Mouse (Mus musculus) forebrain, embryonic 11.5 days (tissue): Measurements from ENCODE around the gene Astn2. TPM values are rescaled to one million over a fixed set of nuclear protein-coding genes. Genes with fewer than 3 reads are reported as not detected.

Experiments used
- ATAC-seq: fragments of 200-750 bp; cut with Nextera tagmentation; replicated peaks from 2 replicates; pipeline ENCODE4 v1.8.0; 2017; ENCODE audit warnings: moderate TSS enrichment; ENCODE audit not compliant: low FRiP score
- DNase-seq: peaks from one replicate; pipeline ENCODE4 v3.0.0-alpha.2; 2017; ENCODE audit warnings: low spot score
- H3K27ac ChIP-seq: fragments of 300-500 bp; sonication (generic); 2 replicates; pipeline ENCODE4 v1.5.1; 2014; ENCODE audit warnings: low read depth, low read length
- H3K27me3 ChIP-seq: fragments of 300-500 bp; sonication (generic); 2 replicates; pipeline ENCODE4 v1.6.1; 2014; ENCODE audit warnings: mild to moderate bottlenecking, low read length, mixed read lengths; ENCODE audit not compliant: control insufficient read depth, insufficient read depth
- H3K36me3 ChIP-seq: fragments of 300-500 bp; sonication (generic); 2 replicates; pipeline ENCODE4 v1.6.1; 2014; ENCODE audit warnings: mild to moderate bottlenecking, low read length, moderate library complexity, mixed read lengths; ENCODE audit not compliant: control insufficient read depth, insufficient read depth
- H3K4me1 ChIP-seq: fragments of 300-500 bp; sonication (generic); replicated peaks from 2 replicates; pipeline ENCODE4 v1.6.1; 2014; ENCODE audit warnings: low read length, mixed read lengths; ENCODE audit not compliant: control insufficient read depth, insufficient read depth
- H3K4me2 ChIP-seq: fragments of 300-500 bp; sonication (generic); 2 replicates; pipeline ENCODE4 v1.6.1; 2014; ENCODE audit warnings: low read depth, mild to moderate bottlenecking, low read length, moderate library complexity, mixed read lengths; ENCODE audit not compliant: severe bottlenecking
- H3K4me3 ChIP-seq: fragments of 300-500 bp; sonication (generic); 2 replicates; pipeline ENCODE4 v1.5.1; 2014; ENCODE audit warnings: low read depth, low read length
- H3K9ac ChIP-seq: fragments of 300-500 bp; sonication (generic); 2 replicates; pipeline ENCODE4 v1.6.1; 2014; ENCODE audit warnings: low read length
- H3K9me3 ChIP-seq: fragments of 300-500 bp; sonication (generic); 2 replicates; pipeline ENCODE4 v1.6.1; 2016; ENCODE audit warnings: low read length, mixed read lengths; ENCODE audit not compliant: control insufficient read depth
- WGBS: fragments of 180-500 bp; shearing (Covaris S2); extraction: QIAGEN DNeasy Blood & Tissue Kit; methylation state at CpG from one replicate; pipeline ENCODE4 v1.1.7; 2014; 5-methylcytosine and 5-hydroxymethylcytosine counted together
- polyA plus RNA-seq: library from polyadenylated mRNA; unstranded; fragments of >200 nt; fragmentation: Nextera tagmentation; extraction: Ambion mirVana; gene quantifications from 2 replicates; pipeline ENCODE4 v1.2.1, GENCODE M21; 2014

The Astn2 gene
- polyA plus RNA-seq, 1 experiment from 2014 or later = 0.94 TPM

DNA sequence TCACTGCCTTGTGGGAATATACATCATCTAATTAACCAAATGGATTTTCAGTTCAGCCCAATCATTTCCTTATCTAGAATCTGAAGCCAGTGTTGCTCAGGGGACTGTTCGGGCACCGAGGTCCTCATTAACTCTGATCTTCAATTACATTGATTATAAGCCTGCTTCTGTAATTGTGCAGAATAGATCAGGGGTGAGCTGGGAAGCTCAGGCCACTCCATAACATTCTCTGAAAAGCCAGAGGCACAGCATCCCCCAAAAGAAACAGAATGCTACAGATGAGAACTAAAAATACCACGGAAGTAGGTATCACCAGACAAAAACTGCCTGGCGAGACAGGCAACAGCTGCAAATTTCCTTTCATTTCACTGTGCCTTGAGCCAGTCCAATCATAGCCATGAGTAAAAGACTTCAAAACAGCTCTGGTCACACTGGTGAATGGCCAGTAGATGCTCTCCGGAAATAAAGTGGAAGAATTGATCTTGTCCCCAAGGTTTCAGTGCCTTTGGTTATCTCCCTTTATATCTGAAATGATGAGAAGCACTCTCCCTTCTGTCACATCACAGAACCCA, 445.1 kb downstream of the Astn2 start:
- no peaks in the 10 kb centered on the region for H3K27me3 ChIP-seq
- no peaks in the 10 kb centered on the region for H3K36me3 ChIP-seq
- no peaks in the 10 kb centered on the region for H3K9me3 ChIP-seq
- 73% methylated on average over 5 of the region's 5 CpGs for whole genome bisulfite sequencing
- H3K9ac ChIP-seq = no peak overlapping the region
- no peaks in the 10 kb centered on the region for H3K4me1 ChIP-seq
- ATAC-seq (no peak), DNase-seq (no peak)
- no peak overlapping the region for H3K27ac ChIP-seq
- H3K4me2 ChIP-seq = no peak overlapping the region
- no peak overlapping the region for H3K4me3 ChIP-seq

DNA sequence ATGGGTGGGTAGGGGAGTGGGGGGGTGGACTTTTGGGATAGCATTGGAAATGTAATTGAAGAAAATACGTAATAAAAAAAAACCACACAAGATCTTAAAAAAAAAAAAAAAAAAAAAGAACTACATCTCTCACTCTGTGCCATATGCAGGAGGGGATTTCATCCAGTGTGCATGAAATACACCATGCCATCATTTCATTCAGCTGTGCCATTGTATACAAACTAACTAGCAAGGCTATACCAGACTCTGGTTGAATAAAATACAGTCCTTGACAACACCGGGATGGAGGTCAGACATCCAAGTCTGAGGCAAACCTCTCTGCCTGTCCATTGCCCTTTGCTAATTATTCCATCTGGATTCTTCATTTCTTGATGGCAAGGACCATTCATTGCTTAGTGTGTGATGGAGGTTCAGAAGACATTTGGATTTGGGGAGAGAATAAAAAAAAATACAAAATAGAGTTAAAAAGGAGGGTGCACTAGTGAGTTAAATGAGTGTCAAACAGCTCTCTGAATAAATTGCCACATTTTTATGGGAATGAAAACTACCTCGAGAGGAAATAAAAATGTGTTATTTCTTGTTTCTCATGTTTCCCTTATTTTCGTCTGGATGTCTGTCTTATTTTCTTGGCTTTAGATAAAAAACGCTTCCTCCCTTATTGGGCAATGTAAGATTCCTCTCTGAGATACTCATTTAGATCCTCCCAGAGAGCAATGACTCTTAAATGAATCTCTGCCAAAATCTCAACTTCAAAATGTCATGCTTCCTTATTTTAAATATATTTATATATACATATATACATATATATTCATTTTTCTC, 445.8 kb downstream of the Astn2 start:
- Histone ChIP-seq H3K4me3 (no peak overlapping the region), H3K36me3 (no peaks in the 10 kb centered on the region), H3K9me3 (no peaks in the 10 kb centered on the region), H3K27ac (no peak overlapping the region), H3K9ac (no peak overlapping the region), H3K4me1 (no peaks in the 10 kb centered on the region), H3K27me3 (no peaks in the 10 kb centered on the region), H3K4me2 (no peak overlapping the region)
- no peak for DNase-seq
- no peak for ATAC-seq
- whole genome bisulfite sequencing = 88% methylated on average over 5 of the region's 5 CpGs

GRCm38 (mm10) chr4:65951918-65952317, 452.5 kb downstream of the Astn2 start:
- H3K4me2 ChIP-seq = no peak overlapping the region
- ATAC-seq = no peak
- WGBS = 76% methylated on average over 1 of the region's 1 CpGs
- H3K9ac ChIP-seq = no peak overlapping the region
- H3K27ac ChIP-seq = no peak overlapping the region
- H3K9me3 ChIP-seq = no peaks in the 10 kb centered on the region
- H3K4me1 ChIP-seq = no peaks in the 10 kb centered on the region
- no peak for DNase-seq
- no peaks in the 10 kb centered on the region for H3K27me3 ChIP-seq
- H3K4me3 ChIP-seq = no peak overlapping the region
- no peaks in the 10 kb centered on the region for H3K36me3 ChIP-seq

GRCm38 (mm10) chr4:65947141-65947649, 457.2 kb downstream of the Astn2 start:
- no peak for DNase-seq

DNA sequence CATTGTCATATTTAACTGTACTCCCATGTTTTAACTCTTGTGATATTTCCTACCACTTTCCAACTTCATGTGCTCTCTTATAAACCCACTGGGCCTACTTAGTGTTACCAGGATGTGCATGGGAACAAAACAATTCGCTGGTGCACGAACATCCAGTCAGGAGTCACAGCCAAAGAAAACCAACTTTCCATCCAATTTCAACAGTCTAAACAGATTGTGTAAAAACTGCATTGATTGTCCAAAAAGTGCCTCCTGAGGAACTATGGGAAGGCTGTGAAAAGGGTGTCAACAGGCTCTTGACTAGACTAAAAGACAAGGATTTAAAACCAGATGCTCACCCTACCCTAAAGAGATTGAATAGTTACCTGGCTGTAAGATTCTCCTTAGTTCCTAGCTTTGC, 458.4 kb downstream of the Astn2 start:
- H3K27me3 ChIP-seq = no peaks in the 10 kb centered on the region
- WGBS = 86% methylated on average over 2 of the region's 2 CpGs

More at GRCm38 (mm10) chr4:65947141-65947649, 457.2 kb downstream of the Astn2 start:
- Histone ChIP-seq H3K4me3 (no peak overlapping the region), H3K9me3 (no peaks in the 10 kb centered on the region), H3K27me3 (no peaks in the 10 kb centered on the region), H3K36me3 (no peaks in the 10 kb centered on the region), H3K4me2 (no peak overlapping the region), H3K27ac (no peak overlapping the region), H3K4me1 (no peaks in the 10 kb centered on the region), H3K9ac (no peak overlapping the region)
- WGBS = 93% methylated on average over 3 of the region's 3 CpGs
- no peak for ATAC-seq

DNA sequence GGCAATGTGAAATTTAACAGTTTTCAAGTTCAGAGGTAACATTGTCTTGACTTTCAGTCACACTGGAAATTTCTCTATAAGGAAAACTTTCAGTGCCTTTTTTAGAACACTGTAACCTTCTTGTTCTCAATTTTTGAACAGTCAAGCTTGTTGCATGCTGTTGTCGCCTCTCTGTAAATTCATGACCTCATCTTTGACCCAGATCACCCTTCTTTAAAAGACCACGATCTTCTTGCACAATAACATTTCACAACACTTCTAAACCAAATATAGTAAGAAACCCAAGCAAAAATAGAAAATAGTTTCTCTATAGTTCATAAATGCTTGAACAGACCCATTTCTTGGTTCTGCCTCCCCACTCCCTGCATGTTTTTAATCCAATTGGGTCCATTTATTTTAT, 473.5 kb downstream of the Astn2 start:
- no peak overlapping the region for H3K9ac ChIP-seq
- no peaks in the 10 kb centered on the region for H3K4me1 ChIP-seq
- ATAC-seq (no peak), DNase-seq (no peak)
- H3K27ac ChIP-seq = no peak overlapping the region
- no peak overlapping the region for H3K4me3 ChIP-seq
- no peaks in the 10 kb centered on the region for H3K9me3 ChIP-seq
- no peaks in the 10 kb centered on the region for H3K36me3 ChIP-seq
- no peak overlapping the region for H3K4me2 ChIP-seq
- WGBS = 90% methylated on average over 2 of the region's 2 CpGs
- H3K27me3 ChIP-seq = no peaks in the 10 kb centered on the region

More for the DNA sequence above, 458.4 kb downstream of the Astn2 start:
- ATAC-seq (no peak), DNase-seq (no peak)
- no peak overlapping the region for H3K4me2 ChIP-seq
- no peaks in the 10 kb centered on the region for H3K36me3 ChIP-seq
- no peak overlapping the region for H3K4me3 ChIP-seq
- no peak overlapping the region for H3K9ac ChIP-seq
- H3K9me3 ChIP-seq = no peaks in the 10 kb centered on the region
- no peak overlapping the region for H3K27ac ChIP-seq
- no peaks in the 10 kb centered on the region for H3K4me1 ChIP-seq

GRCm38 (mm10) chr4:65920294-65920693, 484.1 kb downstream of the Astn2 start:
- Histone ChIP-seq H3K4me3 (no peak overlapping the region), H3K4me2 (no peak overlapping the region), H3K27ac (no peak overlapping the region), H3K9ac (no peak overlapping the region), H3K9me3 (no peaks in the 10 kb centered on the region), H3K27me3 (no peaks in the 10 kb centered on the region), H3K4me1 (no peaks in the 10 kb centered on the region), H3K36me3 (no peaks in the 10 kb centered on the region)
- ATAC-seq (no peak), DNase-seq (no peak)
- 42% methylated on average over 1 of the region's 1 CpGs for WGBS

DNA sequence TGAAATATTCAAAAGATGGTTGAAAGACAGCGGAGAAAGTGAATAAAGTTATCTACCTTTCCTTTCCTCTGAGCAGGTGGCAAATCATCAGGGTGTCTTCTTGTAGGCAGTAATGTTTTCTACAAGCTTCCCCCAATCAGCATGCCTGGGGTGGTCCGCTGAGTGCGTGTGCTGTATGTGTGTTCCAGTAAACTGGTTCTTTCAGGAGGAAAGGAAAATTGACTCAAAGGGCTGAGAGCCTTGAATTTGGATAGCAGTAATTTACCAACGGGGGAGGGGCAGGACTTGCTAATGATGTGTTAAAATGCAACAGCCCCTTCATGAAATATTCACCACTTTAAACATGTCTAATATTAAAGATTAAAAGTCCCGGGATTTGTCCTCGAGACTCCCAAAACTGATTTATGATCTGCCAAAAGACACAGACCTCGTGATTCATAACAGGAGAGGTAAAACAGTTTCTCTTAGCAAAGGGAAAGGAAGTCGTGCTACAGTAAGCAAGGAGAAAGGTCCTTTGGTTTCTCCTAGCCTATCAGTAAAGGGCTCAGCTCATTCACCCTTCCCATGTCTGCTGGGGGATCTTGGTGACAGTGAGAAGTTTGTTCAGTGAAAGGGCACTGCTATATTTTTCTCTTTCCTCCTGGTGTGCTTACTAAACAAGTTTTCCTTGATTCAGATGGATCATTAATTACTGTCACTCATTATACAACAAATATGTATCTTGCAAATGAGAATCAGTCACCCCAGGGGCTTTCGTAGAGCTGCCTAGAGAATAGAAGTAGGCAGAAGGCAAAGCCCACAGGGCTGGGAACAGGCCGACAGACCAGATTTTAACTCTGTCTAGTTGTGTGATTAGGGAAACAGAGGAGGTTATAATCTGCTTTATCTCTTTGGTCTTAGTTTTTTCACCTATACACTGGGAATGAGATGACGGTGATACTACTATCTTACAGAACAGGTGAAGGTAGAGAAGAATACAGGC, 488.1 kb downstream of the Astn2 start:
- WGBS = 69% methylated on average over 11 of the region's 11 CpGs
- Histone ChIP-seq H3K4me1 (no peaks in the 10 kb centered on the region), H3K4me3 (no peak overlapping the region), H3K27ac (no peak overlapping the region), H3K9ac (no peak overlapping the region), H3K4me2 (no peak overlapping the region), H3K27me3 (no peaks in the 10 kb centered on the region), H3K9me3 (no peaks in the 10 kb centered on the region), H3K36me3 (no peaks in the 10 kb centered on the region)
- DNase-seq (no peak), ATAC-seq (no peak)
